ENCODE assay signal across 17 mouse cellular contexts in genomic region chr9:42857756-42858155, GRCm38 (mm10).
"Had no signal": no experiment of that assay in that cellular context is flagged by ENCODE, and none has a peak within 500 bp of the region (broad histone marks: within the 10 kb centered on the region; RNA-seq: fewer than 3 reads in every experiment).

No protein-coding gene starts in this region.

- H3K27me3 ChIP-seq: liver, embryonic 13.5 days; stomach, embryonic 15.5 days had no signal

- DNase-seq: kidney, postnatal 10 days; kidney, postnatal 36 days; layer of hippocampus, postnatal 36 days; liver, embryonic 13.5 days; lung, adult 2 months; lung, postnatal 14 days; lung, postnatal 4 days; midbrain, embryonic 14.5 days; right cerebral cortex, adult 18-20 months; right cerebral cortex, postnatal 25 days; spleen, adult 18-20 months; thymus, postnatal 36 days had no signal

- H3K9me3 ChIP-seq: kidney, embryonic 15.5 days; liver, embryonic 13.5 days; neural tube, embryonic 12.5 days; neural tube, embryonic 15.5 days; stomach, embryonic 15.5 days had no signal

- H3K9ac ChIP-seq: kidney, embryonic 15.5 days; liver, embryonic 13.5 days; neural tube, embryonic 12.5 days; neural tube, embryonic 15.5 days; stomach, embryonic 15.5 days had no signal

- H3K36me3 ChIP-seq: kidney, embryonic 15.5 days; liver, embryonic 13.5 days; neural tube, embryonic 12.5 days; neural tube, embryonic 15.5 days; stomach, embryonic 15.5 days had no signal

- H3K4me3 ChIP-seq: kidney, embryonic 15.5 days; left cerebral cortex, adult 2 months; liver, embryonic 13.5 days; neural tube, embryonic 12.5 days; neural tube, embryonic 15.5 days; stomach, embryonic 15.5 days had no signal

- H3K27ac ChIP-seq: kidney, embryonic 15.5 days; left cerebral cortex, adult 2 months; liver, embryonic 13.5 days; neural tube, embryonic 12.5 days; neural tube, embryonic 15.5 days; stomach, embryonic 15.5 days had no signal
